12 mouse cellular contexts compared by ENCODE assay signal in the genomic region with DNA sequence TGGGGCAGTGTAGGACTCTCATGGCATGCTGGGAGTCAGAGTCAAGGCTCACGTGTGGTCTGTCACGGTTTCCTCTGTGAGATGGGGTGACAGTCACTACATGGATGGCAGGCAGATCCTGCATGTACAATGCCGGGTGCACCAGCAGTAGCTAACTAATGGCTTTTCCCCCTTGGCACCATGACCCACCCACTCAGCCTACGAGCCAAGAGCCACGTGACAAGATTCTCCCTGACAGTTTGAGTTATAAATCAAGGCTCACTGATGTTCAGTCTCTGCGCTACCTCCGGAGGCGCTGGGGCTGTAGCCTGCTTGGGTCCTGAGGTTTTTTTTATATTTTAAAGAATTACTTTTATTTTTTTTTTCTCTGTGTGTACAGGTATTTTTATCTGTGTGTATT. TPM values are rescaled to one million over a fixed set of nuclear protein-coding genes. Genes with fewer than 3 reads are reported as not detected.
DNase-seq lines count a peak whose midpoint lies in the region; ATAC-seq and TF ChIP-seq lines count a peak whose summit lies in the region.
"Had no signal": no experiment of that assay in that cellular context is flagged by ENCODE, and none has a peak within 500 bp of the region (broad histone marks: within the 10 kb centered on the region; RNA-seq: fewer than 3 reads in every experiment).

No protein-coding gene starts in this region.

- TF ChIP-seq CTCF in kidney, adult 2 months (conservative IDR thresholded peaks at IDR 0.05; ENCODE audit: insufficient read depth, insufficient read length, low read depth, low read length), result no peak

- no peak overlapping the region for H3K9ac ChIP-seq in neural tube, embryonic 12.5 days

- H3K9me3 ChIP-seq in erythroblast, embryonic 14.5 days (ENCODE audit: control insufficient read depth, low read length), result no peaks in the 10 kb centered on the region
- H3K9me3 ChIP-seq in neural tube, embryonic 12.5 days, result no peaks in the 10 kb centered on the region
- H3K9me3 ChIP-seq: hindbrain, embryonic 10.5 days had no signal

- H3K36me3 ChIP-seq in erythroblast, embryonic 14.5 days (ENCODE audit: control insufficient read depth), result peaks cover 56% of the 10 kb centered on the region
- H3K36me3 ChIP-seq in kidney, adult 2 months (ENCODE audit: control insufficient read depth, insufficient read depth, low read length), result no peaks in the 10 kb centered on the region
- no peaks in the 10 kb centered on the region for H3K36me3 ChIP-seq in neural tube, embryonic 12.5 days
- H3K36me3 ChIP-seq: hindbrain, embryonic 10.5 days had no signal

- H3K4me1 ChIP-seq in erythroblast, embryonic 14.5 days (ENCODE audit: control insufficient read depth), result peaks cover 100% of the 10 kb centered on the region
- peaks cover 52% of the 10 kb centered on the region for H3K4me1 ChIP-seq in kidney, adult 2 months (ENCODE audit: control insufficient read depth, insufficient read depth, low read length)
- H3K4me1 ChIP-seq in neural tube, embryonic 12.5 days, result peaks cover 50% of the 10 kb centered on the region

- DNase-seq in kidney, adult 2 months, result peak; percentile 46
- DNase-seq in kidney, adult 18-20 months, result no peak
- DNase-seq in neural tube, embryonic 10.5 days (ENCODE audit: extremely low spot score, low spot score), result no peak
- DNase-seq in retina, postnatal 1 day, result peak; percentile 62
- no peak for DNase-seq in right cerebral cortex, adult 18-20 months
- DNase-seq: adrenal gland, adult 8-10 months had no signal

- no peak for ATAC-seq in erythroblast, adult 5-6 weeks (replicated peaks; ENCODE audit: low FRiP score, poor library complexity, severe bottlenecking)
- no peak for ATAC-seq in neural tube, embryonic 12.5 days (ENCODE audit: low FRiP score, low read depth)

- H3K27me3 ChIP-seq in erythroblast, embryonic 14.5 days (ENCODE audit: control insufficient read depth), result no peaks in the 10 kb centered on the region
- no peaks in the 10 kb centered on the region for H3K27me3 ChIP-seq in kidney, adult 2 months (replicated peaks; ENCODE audit: control insufficient read depth, insufficient read depth, low read length)
- H3K27me3 ChIP-seq in neural tube, embryonic 12.5 days (replicated peaks), result peaks cover 9% of the 10 kb centered on the region

- H3K4me3 ChIP-seq in erythroblast, embryonic 14.5 days (replicated peaks), result peak overlapping the region; percentile 80
- no peak overlapping the region for H3K4me3 ChIP-seq in kidney, adult 2 months (ENCODE audit: insufficient read depth, low read depth, low read length)
- H3K4me3 ChIP-seq in neural tube, embryonic 12.5 days, result no peak overlapping the region
- H3K4me3 ChIP-seq: hindbrain, embryonic 10.5 days had no signal

- peak overlapping the region; percentile 24; the same call in 1 of the 2 replicates for H3K27ac ChIP-seq in kidney, adult 2 months (ENCODE audit: insufficient read depth, low read depth, low read length)
- no peak overlapping the region for H3K27ac ChIP-seq in neural tube, embryonic 12.5 days

- no peak for TF ChIP-seq POLR2A in kidney, adult 2 months (IDR thresholded peaks at IDR 0.05; ENCODE audit: low read depth, low read length)

- WGBS in kidney, adult 2 months, result 41% methylated on average over 8 of the region's 8 CpGs
- WGBS in neural tube, embryonic 12.5 days, result 50% methylated on average over 8 of the region's 8 CpGs

- peak overlapping the region; percentile 31; the same call in 1 of the 2 replicates for H3K4me2 ChIP-seq in neural tube, embryonic 12.5 days (replicated peaks)
- H3K4me2 ChIP-seq: midbrain, embryonic 11.5 days had no signal

RNA-seq across cellular contexts. Expression of a gene that starts 7.3 kb away (rescaled TPM):
- 1.6 and 1.8 TPM in 2 replicates for polyA plus RNA-seq in erythroblast, embryonic 14.5 days (2012)
- 2.3 and 5.0 TPM in 2 replicates for total RNA-seq in erythroblast, adult 5-6 weeks (2015; ENCODE audit: low replicate concordance)
- total RNA-seq in erythroblast, adult 5-6 weeks (2017; ENCODE audit: low replicate concordance), result 2.8 and 3.2 TPM in 2 replicates
- polyA plus RNA-seq in kidney, adult 2 months (2012; rRNA removed), result 18.0 and 19.1 TPM in 2 replicates
- polyA plus RNA-seq in neural tube, embryonic 12.5 days (2016; fragmentation: Nextera tagmentation; extraction: Ambion mirVana), result 4.9 and 6.5 TPM in 2 replicates

RNA-seq across cellular contexts. Expression of a gene that starts 33.3 kb away (rescaled TPM):
- polyA plus RNA-seq in erythroblast, embryonic 14.5 days (2012), result not detected in 2 replicates
- not detected in 2 replicates for total RNA-seq in erythroblast, adult 5-6 weeks (2015; ENCODE audit: low replicate concordance)
- not detected in 2 replicates for total RNA-seq in erythroblast, adult 5-6 weeks (2017; ENCODE audit: low replicate concordance)
- not detected in 2 replicates for polyA plus RNA-seq in kidney, adult 2 months (2012; rRNA removed)
- polyA plus RNA-seq in neural tube, embryonic 12.5 days (2016; fragmentation: Nextera tagmentation; extraction: Ambion mirVana), result not detected in 2 replicates
- total RNA-seq: adrenal gland, adult 8-10 months; gastrocnemius, postnatal 4 days had no signal
- polyA plus RNA-seq: hindbrain, embryonic 10.5 days; midbrain, embryonic 11.5 days had no signal

RNA-seq across cellular contexts. Expression of a gene that starts 33.8 kb away (rescaled TPM):
- not detected in 2 replicates for polyA plus RNA-seq in erythroblast, embryonic 14.5 days (2012)
- not detected in 2 replicates for total RNA-seq in erythroblast, adult 5-6 weeks (2015; ENCODE audit: low replicate concordance)
- total RNA-seq in erythroblast, adult 5-6 weeks (2017; ENCODE audit: low replicate concordance), result not detected in 2 replicates
- 0.44 and 0.52 TPM in 2 replicates for polyA plus RNA-seq in kidney, adult 2 months (2012; rRNA removed)
- 0.39 and 0.79 TPM in 2 replicates for polyA plus RNA-seq in neural tube, embryonic 12.5 days (2016; fragmentation: Nextera tagmentation; extraction: Ambion mirVana)

RNA-seq across cellular contexts. Expression of a gene that starts 34.6 kb away (rescaled TPM):
- 0.02 TPM in 1 of 2 replicates, not detected in the other for polyA plus RNA-seq in erythroblast, embryonic 14.5 days (2012)
- total RNA-seq in erythroblast, adult 5-6 weeks (2015; ENCODE audit: low replicate concordance), result not detected in 2 replicates
- total RNA-seq in erythroblast, adult 5-6 weeks (2017; ENCODE audit: low replicate concordance), result not detected in 2 replicates
- polyA plus RNA-seq in kidney, adult 2 months (2012; rRNA removed), result 16.2 and 21.0 TPM in 2 replicates
- 6.7 and 6.9 TPM in 2 replicates for polyA plus RNA-seq in neural tube, embryonic 12.5 days (2016; fragmentation: Nextera tagmentation; extraction: Ambion mirVana)

RNA-seq across cellular contexts. Expression of a gene that starts 38.3 kb away (rescaled TPM):
- 71.6 and 80.5 TPM in 2 replicates for polyA plus RNA-seq in erythroblast, embryonic 14.5 days (2012)
- total RNA-seq in erythroblast, adult 5-6 weeks (2015; ENCODE audit: low replicate concordance), result 473 and 508 TPM in 2 replicates
- total RNA-seq in erythroblast, adult 5-6 weeks (2017; ENCODE audit: low replicate concordance), result 800 and 935 TPM in 2 replicates
- polyA plus RNA-seq in kidney, adult 2 months (2012; rRNA removed), result 10.3 and 10.8 TPM in 2 replicates
- polyA plus RNA-seq in neural tube, embryonic 12.5 days (2016; fragmentation: Nextera tagmentation; extraction: Ambion mirVana), result 34.3 and 37.6 TPM in 2 replicates

Comparison
In these comparisons a context has a peak if more than half of its experiments do, and no peak if none do; other contexts are left out.
1. DNase-seq: peak in kidney, adult 2 months (single experiment) and retina, postnatal 1 day (single experiment); none in kidney, adult 18-20 months (single experiment), neural tube, embryonic 10.5 days (single experiment) and right cerebral cortex, adult 18-20 months (single experiment).